Mouse (Mus musculus) olfactory bulb, adult 2 months (tissue): ENCODE measurements around the gene Rpl26. TPM values are rescaled to one million over a fixed set of nuclear protein-coding genes. Genes with fewer than 3 reads are reported as not detected.

Source experiments
- H3K27ac ChIP-seq: fragments of 200-500 bp; 2 replicates; pipeline ENCODE4 v1.5.1; 2012; ENCODE audit warnings: low read depth, low read length; ENCODE audit not compliant: insufficient read depth
- H3K4me1 ChIP-seq: fragments of 200-500 bp; 2 replicates; pipeline ENCODE4 v1.6.1; 2012; ENCODE audit warnings: low read length; ENCODE audit not compliant: control insufficient read depth, insufficient read depth
- H3K4me3 ChIP-seq: fragments of 200-500 bp; 2 replicates; pipeline ENCODE4 v1.5.1; 2012; ENCODE audit warnings: mild to moderate bottlenecking, low read depth, low read length, moderate library complexity; ENCODE audit not compliant: insufficient read depth
- CTCF ChIP-seq: fragments of 200-500 bp; IDR thresholded peaks from 2 replicates; pipeline ENCODE4 v1.5.1; 2012; ENCODE audit warnings: low read depth, mild to moderate bottlenecking, low read length, moderate library complexity; ENCODE audit not compliant: insufficient read depth
- POLR2A ChIP-seq: fragments of 200-500 bp; IDR thresholded peaks from 2 replicates; pipeline ENCODE4 v1.6.1; 2012; ENCODE audit warnings: mild to moderate bottlenecking, low read depth, low read length, moderate library complexity; ENCODE audit not compliant: insufficient read depth
- WGBS: fragments of 180-500 bp; shearing (Covaris S2); methylation state at CpG from one replicate; pipeline ENCODE4 v1.1.7; 2018; 5-methylcytosine and 5-hydroxymethylcytosine counted together
- polyA plus RNA-seq: library from polyadenylated mRNA; stranded (reverse); fragments of >200 nt; gene quantifications from 2 replicates; pipeline ENCODE4 v1.2.4, GENCODE M21; 2012; ENCODE audit warnings: low replicate concordance; ENCODE audit not compliant: missing spikeins, insufficient read depth, insufficient read length

Gene Rpl26
- polyA plus RNA-seq, 1 experiment, result 1,027 TPM

- TF ChIP-seq POLR2A, result no peak
- TF ChIP-seq CTCF, result no peak
- 77% methylated on average over 6 of the region's 6 CpGs for WGBS
- Histone ChIP-seq H3K27ac (no peak overlapping the region), H3K4me3 (no peak overlapping the region), H3K4me1 (peaks cover 5% of the 10 kb centered on the region)
Measured at GRCm38 (mm10) chr11:68897838-68898237, 3.5 kb upstream of the Rpl26 start.

GRCm38 (mm10) chr11:68898790-68899189 lies 2.6 kb upstream of the Rpl26 start:
- Histone ChIP-seq H3K4me1 (peaks cover 5% of the 10 kb centered on the region), H3K27ac (no peak overlapping the region), H3K4me3 (no peak overlapping the region)
- WGBS, result 89% methylated on average over 6 of the region's 6 CpGs
- TF ChIP-seq POLR2A (no peak), CTCF (no peak)

DNA sequence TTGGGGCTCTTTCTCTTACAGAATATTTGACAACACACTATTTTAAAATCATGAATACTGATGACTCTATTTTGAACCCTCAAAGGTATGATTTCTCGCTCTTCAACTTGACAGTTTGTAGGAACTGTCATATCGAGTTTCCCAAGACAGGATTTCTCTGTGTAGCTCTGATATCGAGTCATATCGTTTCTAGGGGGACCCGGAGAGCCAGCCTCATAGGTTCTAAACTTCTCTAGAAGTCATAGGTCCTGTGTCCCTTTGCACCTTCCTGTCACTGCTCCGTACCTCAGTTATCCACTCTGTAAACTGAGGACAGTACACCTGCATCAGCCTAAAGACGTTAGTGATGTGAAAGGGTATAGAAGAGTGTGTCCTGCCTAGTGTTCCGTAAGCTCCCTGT lies 1.6 kb upstream of the Rpl26 start:
- H3K4me3 ChIP-seq, result no peak overlapping the region
- H3K27ac ChIP-seq, result no peak overlapping the region
- peaks cover 5% of the 10 kb centered on the region for H3K4me1 ChIP-seq
- no peak for TF ChIP-seq POLR2A
- TF ChIP-seq CTCF, result no peak
- 88% methylated on average over 8 of the region's 8 CpGs for WGBS

DNA sequence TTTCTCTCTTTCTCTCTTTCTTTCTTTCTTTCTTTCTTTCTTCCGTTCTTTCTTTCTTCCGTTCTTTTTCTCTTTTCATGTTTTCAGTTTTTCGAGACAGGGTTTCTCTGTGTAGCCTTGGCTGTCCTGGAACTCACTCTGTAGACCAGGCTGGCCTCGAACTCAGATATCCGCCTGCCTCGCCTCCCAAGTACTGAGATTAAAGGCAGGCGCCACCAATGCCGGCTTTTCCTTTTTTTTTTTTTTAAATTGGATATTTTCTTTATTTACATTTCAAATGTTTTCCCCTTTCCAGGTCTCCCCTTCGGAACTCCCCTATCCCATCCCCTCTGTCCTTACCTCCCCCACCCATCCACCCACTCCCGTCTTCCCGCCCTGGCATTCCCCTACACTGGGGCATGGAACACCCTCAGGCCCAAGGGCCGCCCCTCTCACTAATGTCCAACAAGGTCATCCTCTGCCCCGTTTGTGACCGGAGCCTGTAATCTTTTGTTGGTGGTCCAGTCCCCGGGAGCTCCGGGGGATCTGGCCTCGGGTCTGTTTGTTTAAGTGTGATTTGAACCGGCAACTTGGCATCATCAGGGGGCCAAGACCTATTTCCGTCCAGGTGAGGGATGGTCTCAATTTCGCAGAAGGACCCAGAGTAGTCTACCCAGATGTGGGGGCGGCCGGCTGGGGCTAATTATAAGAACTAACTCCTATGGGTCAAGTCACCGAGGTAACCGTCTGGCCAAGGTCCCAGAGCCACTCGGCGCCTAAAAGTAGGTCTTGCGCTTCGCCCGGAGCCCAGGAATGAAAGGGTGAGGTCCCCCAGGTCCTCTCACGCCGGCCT lies 648 bp upstream of the Rpl26 start:
- no peak for TF ChIP-seq POLR2A
- TF ChIP-seq CTCF, result no peak
- Histone ChIP-seq H3K27ac (no peak overlapping the region), H3K4me1 (peaks cover 5% of the 10 kb centered on the region), H3K4me3 (peak overlapping the region; percentile 40)
- 24% methylated on average over 31 of the region's 31 CpGs for WGBS

DNA sequence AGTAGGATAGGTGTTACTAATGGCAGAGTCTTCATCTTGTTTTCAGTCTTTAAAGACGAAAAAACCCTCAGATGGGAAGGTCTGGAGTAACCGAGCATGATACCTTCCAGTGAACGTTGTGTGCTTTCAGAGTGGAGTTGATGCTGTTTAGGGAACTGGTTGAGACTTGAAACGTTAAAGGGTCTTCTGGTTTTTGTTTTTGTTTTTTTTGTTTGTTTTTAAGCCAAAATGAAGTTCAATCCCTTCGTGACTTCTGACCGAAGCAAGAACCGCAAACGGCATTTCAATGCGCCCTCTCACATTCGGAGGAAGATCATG lies 623 bp downstream of the Rpl26 start:
- H3K4me3 ChIP-seq, result peak overlapping the region; percentile 93
- WGBS, result under 1% methylated on average over 10 of the region's 10 CpGs
- peaks cover 5% of the 10 kb centered on the region for H3K4me1 ChIP-seq
- no peak for TF ChIP-seq CTCF
- TF ChIP-seq POLR2A, result no peak
- H3K27ac ChIP-seq, result 0 out of 2 replicates have a peak overlapping the region, but pooled peaks have one; percentile 43

DNA sequence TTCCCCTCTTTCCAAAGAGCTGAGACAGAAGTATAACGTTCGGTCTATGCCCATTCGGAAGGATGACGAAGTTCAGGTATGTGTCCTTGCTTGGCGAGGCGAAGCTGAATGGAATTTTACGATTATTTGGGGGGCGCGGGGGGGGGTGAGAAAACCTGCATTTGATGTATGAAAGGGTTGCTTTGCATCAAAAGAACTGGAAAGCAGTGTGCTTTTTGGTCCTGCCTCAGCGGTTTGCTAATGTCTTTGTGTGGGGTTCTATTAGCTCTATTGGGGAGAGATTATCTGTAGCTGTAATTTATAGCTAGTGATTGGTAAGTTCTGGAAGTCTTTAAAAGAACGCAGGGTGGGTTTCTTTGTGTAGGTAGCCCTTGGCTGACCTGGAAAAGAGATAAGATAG lies 984 bp downstream of the Rpl26 start:
- WGBS, result 5% methylated on average over 11 of the region's 11 CpGs

GRCm38 (mm10) chr11:68902823-68903222 lies 1.4 kb downstream of the Rpl26 start:
- Histone ChIP-seq H3K4me1 (peaks cover 5% of the 10 kb centered on the region), H3K4me3 (no peak overlapping the region), H3K27ac (no peak overlapping the region)
- TF ChIP-seq POLR2A (no peak), CTCF (no peak)
- WGBS, result 80% methylated on average over 5 of the region's 5 CpGs

More for the DNA sequence above, 984 bp downstream of the Rpl26 start:
- Histone ChIP-seq H3K4me3 (peak overlapping the region; percentile 93), H3K4me1 (peaks cover 5% of the 10 kb centered on the region), H3K27ac (no peak overlapping the region)
- TF ChIP-seq POLR2A (no peak), CTCF (no peak)

- Histone ChIP-seq H3K4me1 (peaks cover 5% of the 10 kb centered on the region), H3K4me3 (no peak overlapping the region), H3K27ac (no peak overlapping the region)
- no peak for TF ChIP-seq POLR2A
- no peak for TF ChIP-seq CTCF
- WGBS, result 86% methylated on average over 2 of the region's 2 CpGs
Measured at GRCm38 (mm10) chr11:68903775-68904174, 2.4 kb downstream of the Rpl26 start.

GRCm38 (mm10) chr11:68904375-68905137 lies 3.2 kb downstream of the Rpl26 start:
- Histone ChIP-seq H3K4me1 (peaks cover 5% of the 10 kb centered on the region), H3K4me3 (no peak overlapping the region), H3K27ac (no peak overlapping the region)
- WGBS, result 75% methylated on average over 8 of the region's 8 CpGs
- TF ChIP-seq POLR2A (no peak), CTCF (no peak)
